Mouse (Mus musculus): ENCODE data around the gene Wdr54.

DNA sequence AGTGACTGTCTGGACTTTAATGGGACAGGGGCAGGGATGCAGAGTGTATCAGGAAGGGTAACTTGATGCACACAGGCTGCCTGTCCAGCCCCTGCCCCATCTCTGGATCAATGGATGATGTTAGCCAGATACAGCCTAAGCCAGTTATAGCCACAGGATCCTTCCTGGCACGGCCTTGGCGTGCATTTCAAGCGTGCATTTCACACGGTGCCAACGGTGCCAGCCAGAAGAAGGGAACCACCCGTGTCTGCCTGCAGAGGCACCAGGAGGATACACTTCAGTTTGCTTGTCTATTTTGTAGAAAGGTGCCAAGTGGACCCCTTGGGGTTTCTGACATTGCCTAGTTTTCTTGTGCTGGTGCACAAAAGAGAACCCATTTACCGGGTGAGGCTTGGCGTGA is 16.2 kb downstream of the Wdr54 start:
- no peak for TF ChIP-seq POLR2A (IDR thresholded peaks at IDR 0.05; ENCODE audit: borderline replicate concordance, extremely low read depth, insufficient read depth, insufficient read length, poor library complexity, severe bottlenecking)
- TF ChIP-seq CTCF (IDR thresholded peaks at IDR 0.05; ENCODE audit: borderline replicate concordance, extremely low read depth, insufficient read depth, insufficient read length), result no peak
